ENCODE assay signal across 8 mouse cellular contexts in the genomic region with DNA sequence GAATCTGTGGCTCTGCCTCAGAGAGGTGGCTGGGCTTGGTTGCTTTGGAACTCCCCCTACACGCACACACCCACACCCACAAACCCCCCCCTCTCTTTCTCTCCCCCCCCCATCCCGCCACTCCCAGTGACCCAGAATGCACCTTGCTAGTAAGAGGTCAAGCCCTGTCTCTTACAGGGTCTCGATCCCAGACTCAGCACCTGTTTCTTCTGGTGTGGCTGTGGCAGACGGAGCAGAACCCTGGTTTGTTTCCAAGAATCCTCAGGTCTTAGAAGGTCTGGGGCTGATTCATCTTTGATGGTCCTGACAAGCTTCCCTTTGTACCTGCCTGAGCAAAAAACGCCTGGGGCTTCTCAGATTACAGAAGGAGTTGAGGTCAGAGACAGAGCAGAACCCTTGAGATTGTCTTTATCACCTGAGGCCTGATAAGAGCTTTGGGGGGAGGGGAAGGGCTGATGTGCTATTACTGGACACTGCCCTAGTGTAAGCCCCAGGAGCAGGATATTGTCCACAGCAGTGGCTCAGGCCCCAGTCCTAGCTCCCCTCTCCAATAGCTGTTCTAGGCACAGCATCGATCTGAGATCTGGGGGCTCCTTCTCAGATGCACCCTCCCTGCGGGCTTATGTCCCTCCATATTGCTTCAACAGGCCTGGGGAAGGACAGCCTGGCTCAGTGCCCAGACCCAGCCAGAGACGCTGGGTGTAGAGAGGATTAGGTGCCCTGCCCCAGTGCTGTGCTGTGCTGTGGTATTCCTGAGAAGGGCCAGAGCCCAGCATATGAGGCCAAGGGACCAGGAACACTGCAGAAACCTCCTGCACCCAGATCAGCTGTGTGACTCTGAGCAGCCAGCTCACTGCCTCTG. TPM values are rescaled to one million over a fixed set of nuclear protein-coding genes. Genes with fewer than 3 reads are reported as not detected.
DNase-seq lines count a peak whose midpoint lies in the region; ATAC-seq and TF ChIP-seq lines count a peak whose summit lies in the region.

No protein-coding gene starts in this region.

- no peak overlapping the region for H3K4me2 ChIP-seq in embryonic facial prominence, embryonic 14.5 days (ENCODE audit: low read depth, low read length)

- peak; percentile 41 for ATAC-seq in embryonic facial prominence, embryonic 14.5 days (ENCODE audit: low read depth)
- no peak for ATAC-seq in CD4-positive, CD25-positive, alpha-beta regulatory T cell, adult 4 months

- no peak for TF ChIP-seq POLR2A in liver, adult 2 months (IDR thresholded peaks at IDR 0.05; ENCODE audit: extremely low read depth, insufficient read depth, low read length)

- DNase-seq in adrenal gland, adult 2 months = peak; percentile 40
- no peak for DNase-seq in adrenal gland, adult 8-10 months
- peak; percentile 32 for DNase-seq in liver, adult 2 months (ENCODE audit: extremely low read depth, low read depth, low spot score)
- DNase-seq in liver = no peak
- peak; percentile 32 for DNase-seq in embryonic facial prominence, embryonic 14.5 days (ENCODE audit: low spot score)
- peak; percentile 50 for DNase-seq in lung, postnatal 14 days
- DNase-seq in cerebellum, adult 18-20 months = no peak

- TF ChIP-seq CTCF in liver, adult 2 months (IDR thresholded peaks at IDR 0.05; ENCODE audit: low read depth, low read length) = no peak

- H3K79me2 ChIP-seq in liver, adult 2 months (ENCODE audit: control insufficient read depth, insufficient read depth, low read length) = peaks cover 26% of the 10 kb centered on the region; the same call in 1 of the 2 replicates

- H3K27me3 ChIP-seq in liver, adult 2 months (ENCODE audit: control insufficient read depth, insufficient read depth, low read length) = no peaks in the 10 kb centered on the region
- 0 out of 2 replicates have a peak, but pooled peaks cover 7% of the 10 kb centered on the region for H3K27me3 ChIP-seq in embryonic facial prominence, embryonic 14.5 days (replicated peaks; ENCODE audit: control insufficient read depth, insufficient read depth, low read length)

- peaks cover 34% of the 10 kb centered on the region for H3K4me1 ChIP-seq in liver, adult 2 months (ENCODE audit: control insufficient read depth, insufficient read depth, low read length)
- no peaks in the 10 kb centered on the region; the same call in 1 of the 2 replicates for H3K4me1 ChIP-seq in embryonic facial prominence, embryonic 14.5 days (ENCODE audit: control insufficient read depth, insufficient read depth, low read length)

- no peak overlapping the region for H3K27ac ChIP-seq in liver, adult 2 months (replicated peaks; ENCODE audit: insufficient read depth, low read depth, low read length)
- no peak overlapping the region for H3K27ac ChIP-seq in embryonic facial prominence, embryonic 14.5 days (replicated peaks; ENCODE audit: low read depth, low read length)

- H3K9ac ChIP-seq in liver, adult 2 months (ENCODE audit: low read depth, low read length) = no peak overlapping the region
- no peak overlapping the region for H3K9ac ChIP-seq in embryonic facial prominence, embryonic 14.5 days (ENCODE audit: low read depth, low read length)

- H3K36me3 ChIP-seq in liver, adult 2 months (ENCODE audit: control insufficient read depth, insufficient read depth, low read length) = no peaks in the 10 kb centered on the region
- H3K36me3 ChIP-seq in embryonic facial prominence, embryonic 14.5 days (ENCODE audit: control insufficient read depth, insufficient read depth, low read length) = no peaks in the 10 kb centered on the region

- 49% methylated on average over 7 of the region's 8 CpGs for WGBS in liver, adult 2 months
- 37% methylated on average over 6 of the region's 8 CpGs for WGBS in embryonic facial prominence, embryonic 14.5 days

- no peak overlapping the region for H3K4me3 ChIP-seq in liver, adult 2 months (ENCODE audit: insufficient read depth, low read depth, low read length)
- H3K4me3 ChIP-seq in embryonic facial prominence, embryonic 14.5 days (ENCODE audit: low read depth, low read length) = no peak overlapping the region

- H3K9me3 ChIP-seq in embryonic facial prominence, embryonic 14.5 days (ENCODE audit: control insufficient read depth, low read length) = no peaks in the 10 kb centered on the region

RNA-seq across cellular contexts. Expression of gene Mmp15, which starts 6.7 kb away (rescaled TPM):
- total RNA-seq in adrenal gland, adult 2 months (2021) = 1 to 10 TPM; 5.5 to 7.7 TPM
- polyA plus RNA-seq in adrenal gland, adult 2 months (2012; rRNA removed) = 14.1 and 16.4 TPM in 2 replicates
- total RNA-seq in adrenal gland, adult 8-10 months (2022) = 1 to 10 TPM; 3.8 to 7.0 (median 4.5) TPM
- total RNA-seq in liver, adult 2 months (2014; rRNA removed) = 6.5 and 7.2 TPM in 2 replicates
- 15.1 and 16.5 TPM in 2 replicates for polyA plus RNA-seq in liver, adult 2 months (2012; rRNA removed)
- polyA plus RNA-seq in embryonic facial prominence, embryonic 14.5 days (2014; fragmentation: Nextera tagmentation; extraction: Ambion mirVana) = 14.9 and 15.3 TPM in 2 replicates
- polyA plus RNA-seq in CD4-positive, CD25-positive, alpha-beta regulatory T cell, adult 4 months (2017; shearing (Covaris generic)) = 1 to 10 TPM; 2.1 to 3.6 TPM

RNA-seq across cellular contexts. Expression of gene Usb1, which starts 26.7 kb away (rescaled TPM):
- total RNA-seq in adrenal gland, adult 2 months (2021) = 10 to 100 TPM; 13.1 to 16.7 TPM
- 19.6 and 23.8 TPM in 2 replicates for polyA plus RNA-seq in adrenal gland, adult 2 months (2012; rRNA removed)
- total RNA-seq in adrenal gland, adult 8-10 months (2022) = 10 to 100 TPM; 16.7 to 24.1 (median 20.2) TPM
- 6.7 and 7.9 TPM in 2 replicates for total RNA-seq in liver, adult 2 months (2014; rRNA removed)
- polyA plus RNA-seq in liver, adult 2 months (2012; rRNA removed) = 16.2 and 20.0 TPM in 2 replicates
- 36.3 and 38.0 TPM in 2 replicates for polyA plus RNA-seq in embryonic facial prominence, embryonic 14.5 days (2014; fragmentation: Nextera tagmentation; extraction: Ambion mirVana)
- 10 to 100 TPM; 57.2 to 69.8 TPM for polyA plus RNA-seq in CD4-positive, CD25-positive, alpha-beta regulatory T cell, adult 4 months (2017; shearing (Covaris generic))

RNA-seq across cellular contexts. Expression of gene Zfp319, which starts 27.0 kb away (rescaled TPM):
- 10 to 100 TPM in 1 of 2 experiments, 1 to 10 TPM in 1; 9.6 to 10.5 TPM for total RNA-seq in adrenal gland, adult 2 months (2021)
- polyA plus RNA-seq in adrenal gland, adult 2 months (2012; rRNA removed) = 12.3 and 13.0 TPM in 2 replicates
- total RNA-seq in adrenal gland, adult 8-10 months (2022) = 10 to 100 TPM; 10.6 to 15.1 (median 12.7) TPM
- 1.2 and 1.8 TPM in 2 replicates for total RNA-seq in liver, adult 2 months (2014; rRNA removed)
- 2.5 and 3.2 TPM in 2 replicates for polyA plus RNA-seq in liver, adult 2 months (2012; rRNA removed)
- polyA plus RNA-seq in embryonic facial prominence, embryonic 14.5 days (2014; fragmentation: Nextera tagmentation; extraction: Ambion mirVana) = 8.4 and 8.9 TPM in 2 replicates
- polyA plus RNA-seq in CD4-positive, CD25-positive, alpha-beta regulatory T cell, adult 4 months (2017; shearing (Covaris generic)) = 1 to 10 TPM; 3.7 to 5.0 TPM

RNA-seq across cellular contexts. Expression of gene Tepp, which starts 48.4 kb away (rescaled TPM):
- total RNA-seq in adrenal gland, adult 2 months (2021) = under 1 TPM; 0.59 to 0.95 TPM
- 0.28 and 0.45 TPM in 2 replicates for polyA plus RNA-seq in adrenal gland, adult 2 months (2012; rRNA removed)
- 1 to 10 TPM; 1.5 to 1.7 (median 1.6) TPM for total RNA-seq in adrenal gland, adult 8-10 months (2022)
- total RNA-seq in liver, adult 2 months (2014; rRNA removed) = not detected in 2 replicates
- polyA plus RNA-seq in liver, adult 2 months (2012; rRNA removed) = not detected in 2 replicates
- 0.50 TPM in 1 of 2 replicates, not detected in the other for polyA plus RNA-seq in embryonic facial prominence, embryonic 14.5 days (2014; fragmentation: Nextera tagmentation; extraction: Ambion mirVana)
- polyA plus RNA-seq in CD4-positive, CD25-positive, alpha-beta regulatory T cell, adult 4 months (2017; shearing (Covaris generic)) = not detected

RNA-seq across cellular contexts. Expression of gene Cngb1, which starts 52.4 kb away (rescaled TPM):
- 1 to 10 TPM in 1 of 2 experiments, under 1 TPM in 1; 0.55 to 1.1 TPM for total RNA-seq in adrenal gland, adult 2 months (2021)
- polyA plus RNA-seq in adrenal gland, adult 2 months (2012; rRNA removed) = 0.57 and 0.71 TPM in 2 replicates
- 1 to 10 TPM in 2 of 4 experiments, under 1 TPM in 2; 0.70 to 1.1 (median 0.95) TPM for total RNA-seq in adrenal gland, adult 8-10 months (2022)
- under 0.01 and 0.07 TPM in 2 replicates for total RNA-seq in liver, adult 2 months (2014; rRNA removed)
- polyA plus RNA-seq in liver, adult 2 months (2012; rRNA removed) = 0.39 TPM in 1 of 2 replicates, not detected in the other
- polyA plus RNA-seq in embryonic facial prominence, embryonic 14.5 days (2014; fragmentation: Nextera tagmentation; extraction: Ambion mirVana) = 0.34 and 1.7 TPM in 2 replicates
- polyA plus RNA-seq in CD4-positive, CD25-positive, alpha-beta regulatory T cell, adult 4 months (2017; shearing (Covaris generic)) = under 1 TPM in 1 of 2 experiments, not detected in 1; 0.62 TPM

Comparison
In these comparisons a context has a peak if more than half of its experiments do, and no peak if none do; other contexts are left out.
1. DNase-seq: peak in adrenal gland, adult 2 months (single experiment), liver, adult 2 months (single experiment), embryonic facial prominence, embryonic 14.5 days (single experiment) and lung, postnatal 14 days (single experiment); none in adrenal gland, adult 8-10 months (single experiment), liver (single experiment) and cerebellum, adult 18-20 months (0 of 2).